Mouse (Mus musculus): ENCODE data around the gene Galnt18.

Gene Galnt18

DNA sequence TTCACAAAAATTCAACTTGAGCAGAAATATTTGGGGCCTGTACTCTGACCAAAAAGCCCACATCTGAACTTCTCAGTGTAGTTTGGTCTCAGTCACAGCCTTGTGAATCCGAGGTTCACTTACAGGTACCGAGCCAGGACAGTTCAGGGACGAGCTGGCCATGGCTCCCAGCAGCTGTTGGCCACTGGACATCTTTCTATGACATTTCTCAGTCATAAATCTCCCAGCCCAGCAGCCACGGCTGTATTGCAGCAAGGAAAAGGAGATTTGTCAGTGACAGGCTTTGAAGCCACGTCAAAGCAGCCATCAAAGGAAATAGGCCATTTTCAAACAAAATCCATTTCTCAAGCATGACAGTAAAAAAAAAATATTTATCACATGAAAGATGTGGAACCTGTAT lies 154.0 kb downstream of the Galnt18 start:
- DNase-seq = no peak

DNA sequence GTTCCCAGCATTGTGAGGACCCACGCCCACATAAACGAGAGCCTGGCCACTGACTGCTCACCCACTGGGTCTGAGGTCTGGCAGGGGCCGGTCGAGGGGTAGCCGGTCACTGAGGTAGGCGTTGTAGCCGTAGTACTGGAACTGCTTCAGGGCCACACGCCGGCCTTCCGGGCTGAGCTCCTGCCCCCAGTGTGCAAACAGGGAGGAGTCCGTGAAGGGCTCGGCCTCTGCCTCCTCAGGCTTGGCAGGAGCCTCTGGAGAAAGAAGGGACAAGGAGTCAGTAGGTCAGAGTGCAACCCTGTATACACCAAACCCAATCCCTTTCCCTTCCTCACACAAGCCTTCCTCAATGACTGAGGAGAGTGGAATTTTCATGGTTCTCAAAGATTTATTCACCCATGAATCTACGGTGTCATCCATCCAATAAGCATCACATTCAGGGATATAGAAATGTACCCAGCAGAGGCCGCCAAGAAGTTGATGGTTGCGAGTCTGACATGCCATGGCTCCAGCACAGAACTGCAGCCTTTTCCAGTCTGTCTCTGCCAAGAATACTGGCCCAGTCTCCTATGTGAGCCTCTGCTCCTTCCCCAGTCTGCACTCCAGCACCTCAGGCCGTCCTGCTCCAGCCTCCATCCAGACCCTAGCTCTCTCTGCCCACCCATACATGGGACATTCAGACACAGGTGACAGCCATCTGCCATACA lies 163.4 kb downstream of the Galnt18 start:
- no peak for DNase-seq

DNA sequence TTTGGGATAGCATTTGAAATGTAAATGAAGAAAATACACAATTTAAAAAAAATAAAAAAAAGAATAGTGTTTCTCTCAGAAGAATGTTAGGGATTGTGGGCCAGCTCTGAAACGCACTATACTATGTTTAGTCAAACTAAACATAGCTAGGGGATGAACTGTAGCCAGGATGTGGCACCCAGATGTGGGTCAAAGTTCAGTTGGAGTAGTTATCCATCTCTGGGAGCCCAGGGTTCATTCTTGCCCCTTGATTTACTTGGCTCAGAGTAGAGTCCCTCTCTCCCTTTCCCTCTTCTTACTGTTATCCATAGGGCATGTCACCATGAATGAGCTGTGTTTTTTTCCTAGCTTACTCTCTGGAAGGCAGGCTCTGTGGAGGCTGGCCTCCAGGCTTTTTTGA lies 165.3 kb downstream of the Galnt18 start:
- no peak for DNase-seq

GRCm38 (mm10) chr7:111607476-111607875 lies 172.3 kb downstream of the Galnt18 start:
- no peak for DNase-seq

DNA sequence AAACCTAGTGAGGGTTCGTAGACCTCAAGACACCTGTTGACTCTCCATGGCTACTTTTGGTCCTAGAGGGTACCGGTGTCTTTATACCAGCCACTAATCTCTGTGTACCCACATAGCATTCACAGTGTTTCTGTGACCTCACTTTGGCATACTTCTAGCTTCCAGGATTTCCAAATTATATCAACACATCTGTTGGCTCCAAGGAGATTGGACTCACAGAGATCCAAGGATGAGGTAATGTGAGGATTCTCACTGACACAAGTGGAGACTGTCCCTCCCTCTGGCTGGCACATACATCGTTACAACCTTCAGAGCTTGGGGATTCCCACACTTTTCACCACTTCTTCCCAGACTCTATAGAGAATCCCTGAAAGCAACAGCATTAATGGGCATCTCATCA lies 173.7 kb downstream of the Galnt18 start:
- no peak for DNase-seq

GRCm38 (mm10) chr7:111605663-111606062 lies 174.1 kb downstream of the Galnt18 start:
- DNase-seq = no peak

- DNase-seq = no peak
These were observed 175.1 kb downstream of the Galnt18 start for GRCm38 (mm10) chr7:111604578-111605208.

DNA sequence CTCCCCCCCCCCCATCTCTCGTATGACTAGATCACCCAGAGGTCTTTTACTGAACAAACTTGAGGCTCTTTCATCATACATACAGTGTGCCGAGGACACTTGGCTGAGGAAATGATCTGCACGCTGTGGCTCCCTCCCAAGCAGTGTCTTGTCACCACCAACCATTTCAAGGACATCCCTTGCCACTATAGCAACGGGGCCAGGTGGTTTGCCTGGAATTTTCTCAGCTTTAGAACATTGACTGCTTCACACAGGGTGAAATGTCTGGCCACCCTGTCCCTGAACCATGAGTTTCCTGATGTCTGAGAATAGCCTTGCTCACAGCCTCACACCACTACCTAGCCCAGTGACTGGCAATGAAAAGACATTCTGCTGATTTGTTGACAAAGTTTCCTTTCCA lies 176.6 kb downstream of the Galnt18 start:
- no peak for DNase-seq

DNA sequence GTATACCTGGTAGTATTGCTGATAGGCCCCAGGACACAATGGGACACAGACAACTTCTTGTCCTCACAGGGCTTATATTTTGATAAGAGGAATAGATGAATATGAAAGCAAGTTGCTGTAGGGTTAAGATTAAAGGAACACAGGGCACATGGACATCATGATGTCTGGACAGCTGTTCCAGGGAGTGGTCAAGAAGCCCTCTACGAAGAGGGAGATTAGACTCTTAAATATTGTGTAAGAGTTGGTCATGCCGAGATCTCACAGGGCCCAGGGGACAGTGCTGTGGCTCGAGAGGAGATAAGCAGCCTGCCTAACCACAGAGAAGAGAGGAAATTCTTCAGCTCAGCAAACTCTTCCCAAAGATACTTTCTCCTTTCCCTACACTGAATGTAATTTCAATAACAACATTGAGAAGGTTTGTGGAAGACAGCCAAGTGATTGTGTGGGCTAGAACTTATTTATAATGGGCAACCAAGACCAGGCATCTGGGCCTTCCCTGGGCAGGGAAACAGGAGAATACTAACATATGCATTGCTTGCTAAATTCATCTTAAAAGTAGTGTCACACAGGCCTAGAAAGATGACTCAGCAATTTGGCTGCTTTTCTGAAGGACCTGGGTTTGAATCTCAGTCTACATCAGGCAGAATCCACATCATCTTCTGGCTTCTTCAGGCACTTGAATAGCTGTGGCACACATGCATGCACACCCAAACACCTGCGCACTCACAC lies 178.3 kb downstream of the Galnt18 start:
- no peak for DNase-seq

GRCm38 (mm10) chr7:111600756-111601155 lies 179.0 kb downstream of the Galnt18 start:
- no peak for DNase-seq

DNA sequence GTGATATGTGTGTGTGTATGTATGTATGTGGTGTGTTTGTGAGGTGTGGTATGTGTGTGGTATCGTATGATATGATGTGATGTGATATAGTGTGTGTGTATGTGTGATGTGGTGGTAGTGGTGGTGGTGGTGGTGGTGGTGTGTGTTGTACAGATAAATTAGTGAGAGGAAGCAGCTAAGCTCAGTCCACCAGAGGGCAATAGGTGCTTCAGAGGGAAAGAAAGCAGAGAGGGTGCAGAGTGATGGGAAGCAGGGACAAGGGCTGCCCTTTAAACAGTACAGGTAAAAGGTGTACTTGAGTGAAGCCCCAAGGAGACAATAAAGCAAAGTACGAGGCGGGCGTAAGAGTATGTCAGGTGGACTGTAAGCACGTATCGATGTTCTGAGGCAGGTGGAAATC lies 186.1 kb downstream of the Galnt18 start:
- no peak for DNase-seq

DNA sequence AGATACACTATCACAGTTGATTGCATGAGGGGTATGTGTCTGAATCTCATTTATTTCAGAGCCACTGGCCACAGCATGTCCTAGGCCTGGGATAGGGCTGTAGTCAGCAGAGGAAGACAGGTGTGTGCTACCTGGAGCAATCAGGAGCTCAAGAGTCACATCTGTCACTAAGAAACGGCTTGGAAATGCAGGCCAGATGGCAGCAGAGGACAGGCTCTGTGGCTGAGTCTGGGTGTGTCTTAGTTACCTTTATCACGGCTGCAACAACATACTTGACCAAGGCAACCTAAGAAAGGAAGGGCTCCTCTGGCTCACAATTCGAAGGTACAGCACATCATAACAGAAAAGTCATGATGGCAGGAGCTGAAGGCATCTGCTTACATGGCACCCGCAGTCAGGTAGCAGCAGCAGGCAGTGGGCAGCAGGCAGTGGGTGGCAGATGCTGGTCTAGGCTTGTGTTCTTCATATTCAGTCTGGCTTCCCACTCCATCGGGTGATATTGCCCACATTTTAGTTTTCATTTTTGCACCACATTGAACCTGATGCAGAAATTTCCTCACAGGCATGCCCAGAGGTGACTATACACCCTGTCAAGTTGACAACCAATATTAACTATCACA lies 190.2 kb downstream of the Galnt18 start:
- no peak for DNase-seq

DNA sequence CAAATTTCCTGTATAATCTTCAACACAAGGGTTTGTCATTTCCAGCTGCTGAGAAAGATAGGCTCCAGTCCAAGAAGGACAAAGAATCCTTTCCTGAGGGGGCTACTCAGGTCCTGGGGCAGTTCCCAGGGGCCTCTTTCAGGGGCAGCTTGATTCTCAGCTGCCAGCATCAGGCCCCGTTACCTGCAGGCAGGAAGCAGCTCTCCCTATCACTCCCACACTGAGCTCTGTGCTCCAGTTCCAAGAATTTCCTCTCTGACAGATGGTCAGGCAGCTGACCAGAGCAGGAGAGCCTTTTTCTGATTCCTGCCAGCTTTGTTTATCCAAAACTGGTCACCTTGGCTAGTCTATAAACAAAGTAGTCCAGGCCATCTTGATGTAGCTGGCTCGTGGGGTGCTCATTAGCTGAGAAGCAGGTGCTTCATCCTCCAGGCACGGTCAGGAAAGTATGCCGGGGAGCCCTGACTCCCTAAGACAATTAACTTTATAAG lies 191.4 kb downstream of the Galnt18 start:
- peak; percentile 85 for DNase-seq

- no peak for DNase-seq
These were observed 199.2 kb downstream of the Galnt18 start for GRCm38 (mm10) chr7:111580547-111580946.

DNA sequence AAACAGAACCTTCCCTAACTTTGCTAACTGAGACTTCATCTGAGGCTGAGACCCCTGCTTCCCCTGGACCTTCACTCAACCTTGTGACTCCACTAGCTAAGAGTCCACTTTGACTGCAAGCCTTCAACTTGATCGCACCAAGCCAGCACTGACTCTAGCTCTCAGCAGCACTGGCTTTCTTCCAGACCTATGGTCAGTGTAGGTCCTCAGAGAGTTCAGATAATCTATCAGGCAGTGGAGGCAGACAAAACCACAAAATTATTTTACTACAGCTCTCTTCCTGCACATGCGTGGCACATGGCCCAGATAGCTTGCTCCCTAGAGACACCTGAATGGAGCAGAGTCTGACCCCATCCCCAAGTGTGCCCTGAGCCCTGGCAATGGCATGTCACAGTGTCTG lies 204.7 kb downstream of the Galnt18 start:
- DNase-seq = no peak

- DNase-seq = no peak
These were observed 207.4 kb downstream of the Galnt18 start for GRCm38 (mm10) chr7:111572336-111572735.

GRCm38 (mm10) chr7:111566838-111567237 lies 212.9 kb downstream of the Galnt18 start:
- no peak for DNase-seq

GRCm38 (mm10) chr7:111563316-111564110 lies 216.3 kb downstream of the Galnt18 start:
- DNase-seq = no peak

DNA sequence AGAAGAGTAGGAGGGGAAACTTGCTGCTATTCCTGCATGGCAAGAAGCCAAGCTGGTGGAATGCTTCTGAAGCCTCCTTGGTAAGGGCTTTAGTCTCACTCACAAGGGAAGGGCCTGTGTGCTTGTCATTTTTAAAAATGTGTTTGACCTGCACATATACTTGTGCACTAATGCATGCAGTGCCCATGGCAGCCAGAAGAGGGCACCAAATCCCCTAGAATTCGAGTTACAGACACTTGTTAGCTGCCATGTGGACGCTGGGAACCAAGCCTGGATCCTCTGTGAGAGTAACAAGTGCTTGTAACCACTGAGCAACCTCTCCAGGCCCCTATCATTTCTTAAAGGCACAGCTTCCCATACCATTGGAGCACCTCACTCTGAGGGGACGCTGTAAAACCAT lies 219.7 kb downstream of the Galnt18 start:
- DNase-seq = no peak

DNA sequence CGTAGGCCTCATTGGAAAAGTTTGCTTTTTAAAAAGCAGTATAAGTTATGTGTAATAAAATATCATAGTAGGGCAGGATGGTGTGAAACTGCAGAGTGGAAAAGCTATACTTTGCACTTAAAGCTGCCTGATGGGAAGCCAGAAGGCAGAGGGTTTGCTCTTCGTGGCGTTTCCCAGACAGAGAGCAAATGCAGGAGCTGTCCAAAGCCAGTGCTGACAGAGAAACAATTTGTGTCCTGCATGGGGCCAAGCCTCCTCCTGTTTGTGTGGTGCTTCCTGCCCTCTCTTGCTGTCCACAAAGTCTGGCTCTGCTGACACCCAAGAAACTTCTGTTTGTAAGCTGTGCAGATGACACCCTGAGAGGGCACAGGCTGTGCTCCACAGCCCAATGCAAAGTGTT lies 220.8 kb downstream of the Galnt18 start:
- no peak for DNase-seq

DNA sequence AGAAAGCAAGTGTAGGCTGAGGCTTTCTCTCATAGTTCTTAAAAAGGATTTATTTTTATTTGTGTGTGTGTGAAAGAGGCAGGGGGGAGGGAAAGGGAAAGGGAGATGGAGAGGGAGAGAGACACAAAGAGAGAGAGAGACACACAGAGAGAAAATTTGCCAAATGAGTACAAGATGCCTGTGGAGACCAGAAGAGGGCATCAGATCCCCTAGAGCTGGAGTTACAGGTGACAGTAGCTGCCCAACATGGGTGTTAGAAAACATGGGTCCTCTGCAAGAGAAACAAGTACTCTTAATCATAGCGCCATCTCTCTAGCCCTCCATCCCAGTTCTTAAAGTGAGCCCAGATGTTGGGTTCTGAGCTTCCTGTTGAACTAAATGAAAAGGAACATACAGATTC lies 228.8 kb downstream of the Galnt18 start:
- no peak for DNase-seq

DNA sequence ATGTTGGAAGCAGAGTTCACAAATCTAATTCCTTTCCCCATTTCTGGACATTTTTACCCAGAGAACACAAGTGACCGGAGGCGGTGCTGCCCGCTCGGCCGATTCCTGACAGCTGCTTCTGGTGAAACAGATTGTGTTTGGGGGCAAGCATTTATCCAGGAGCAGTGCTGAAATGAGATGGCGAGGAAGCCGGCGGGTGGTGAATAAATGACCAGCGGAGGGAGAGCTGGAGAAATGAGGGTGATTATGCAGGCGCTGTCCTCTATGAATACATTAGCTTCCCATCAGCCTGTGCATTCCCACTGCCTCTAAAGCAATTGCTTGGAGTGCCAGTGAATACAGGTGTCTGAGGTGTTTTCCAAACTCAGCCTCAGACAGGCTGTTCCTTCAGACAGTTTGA lies 232.7 kb downstream of the Galnt18 start:
- no peak for DNase-seq

- DNase-seq = no peak
These were observed 234.2 kb downstream of the Galnt18 start for GRCm38 (mm10) chr7:111545614-111546013.
